Mouse (Mus musculus): ENCODE results near the gene Asah2. TPM values are rescaled to one million over a fixed set of nuclear protein-coding genes. Genes with fewer than 3 reads are reported as not detected.
A peak's percentile ranks its signal among the peaks of the same experiment; 100 is the strongest.
"Not testable (repeated sequence)": the region's sequence is repeated elsewhere in the genome, so short reads cannot be mapped to it uniquely, and the experiment has no call there.

Asah2 gene
- polyA plus RNA-seq (2015; fragmentation: Nextera tagmentation; extraction: Ambion mirVana): 2.4 TPM in 2 replicates

GRCm38 (mm10) chr19:32107771-32108306, at the start of gene Asah2:
Asah2 (minus strand) TSS chr19:32108211.
- peaks cover 22% of the 10 kb centered on the region for H3K4me1 ChIP-seq (replicated peaks)
- H3K27me3 ChIP-seq: no peaks in the 10 kb centered on the region
- peak; percentile 90 for ATAC-seq (replicated peaks; ENCODE audit: insufficient number of reproducible peaks, insufficient read depth, low FRiP score, low read depth)
- H3K9me3 ChIP-seq (replicated peaks): no peaks in the 10 kb centered on the region
- 0% methylated on average over 28 of the region's 28 CpGs for WGBS
- peak within 1 kb of the TSS; percentile 87 for H3K9ac ChIP-seq
- H3K4me3 ChIP-seq: peak within 1 kb of the TSS; percentile 71
- peak within 1 kb of the TSS; percentile 59 for H3K4me2 ChIP-seq
- no peaks in the 10 kb centered on the region for H3K36me3 ChIP-seq
- peak within 1 kb of the TSS; percentile 98 for H3K27ac ChIP-seq

- 61% methylated on average over 6 of the region's 6 CpGs for WGBS
- no peaks in the 10 kb centered on the region for H3K9me3 ChIP-seq (replicated peaks)
- ATAC-seq (replicated peaks; ENCODE audit: insufficient number of reproducible peaks, insufficient read depth, low FRiP score, low read depth): 0 out of 2 replicates have a peak, but pooled peaks have one; percentile 31
- H3K27ac ChIP-seq: no peak overlapping the region
- no peak overlapping the region for H3K9ac ChIP-seq
- peaks cover 18% of the 10 kb centered on the region for H3K36me3 ChIP-seq
- H3K4me1 ChIP-seq (replicated peaks): peaks cover 6% of the 10 kb centered on the region
- no peak overlapping the region for H3K4me3 ChIP-seq
- H3K4me2 ChIP-seq: no peak overlapping the region
- no peaks in the 10 kb centered on the region for H3K27me3 ChIP-seq
Measured at GRCm38 (mm10) chr19:32157045-32157444, 49.0 kb upstream of the Asah2 start.

DNA sequence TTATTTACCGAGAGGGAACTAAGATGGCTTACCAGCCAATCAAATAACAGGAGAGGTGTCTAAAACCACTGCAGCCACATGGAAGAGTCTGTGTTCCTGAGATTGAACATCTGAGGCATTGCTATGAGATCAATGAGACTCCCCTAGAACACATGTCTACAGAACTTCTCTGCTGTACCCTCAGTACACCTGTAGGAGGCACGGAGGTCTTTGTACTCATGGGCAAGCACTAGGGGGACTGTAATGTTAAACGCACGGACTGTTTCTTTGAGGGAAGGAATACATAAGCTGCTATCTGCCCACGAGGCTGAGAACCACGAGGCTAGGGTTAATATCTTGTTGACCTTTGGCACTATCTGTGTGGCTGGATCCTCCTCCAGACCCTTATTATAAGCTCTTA, 44.5 kb upstream of the Asah2 start:
- Histone ChIP-seq H3K4me3 (no peak overlapping the region), H3K36me3 (no peaks in the 10 kb centered on the region), H3K27me3 (no peaks in the 10 kb centered on the region), H3K9me3 (replicated peaks) (no peaks in the 10 kb centered on the region), H3K9ac (no peak overlapping the region), H3K4me2 (no peak overlapping the region), H3K27ac (no peak overlapping the region), H3K4me1 (replicated peaks) (peaks cover 6% of the 10 kb centered on the region)
- ATAC-seq (replicated peaks; ENCODE audit: insufficient number of reproducible peaks, insufficient read depth, low FRiP score, low read depth): no peak
- 71% methylated on average over 6 of the region's 6 CpGs for WGBS

- no peak for ATAC-seq (replicated peaks; ENCODE audit: insufficient number of reproducible peaks, insufficient read depth, low FRiP score, low read depth)
Measured at GRCm38 (mm10) chr19:32148710-32149109, 40.7 kb upstream of the Asah2 start.

GRCm38 (mm10) chr19:32142383-32142782, 34.4 kb upstream of the Asah2 start:
- Histone ChIP-seq H3K27me3 (no peaks in the 10 kb centered on the region), H3K4me1 (replicated peaks) (peaks cover 24% of the 10 kb centered on the region), H3K27ac (no peak overlapping the region), H3K36me3 (no peaks in the 10 kb centered on the region), H3K4me3 (no peak overlapping the region), H3K9ac (no peak overlapping the region), H3K9me3 (replicated peaks) (no peaks in the 10 kb centered on the region), H3K4me2 (no peak overlapping the region)
- 81% methylated on average over 6 of the region's 6 CpGs for WGBS
- ATAC-seq (replicated peaks; ENCODE audit: insufficient number of reproducible peaks, insufficient read depth, low FRiP score, low read depth): no peak

More at GRCm38 (mm10) chr19:32148710-32149109, 40.7 kb upstream of the Asah2 start:
- H3K36me3 ChIP-seq: no peaks in the 10 kb centered on the region
- H3K4me1 ChIP-seq (replicated peaks): no peaks in the 10 kb centered on the region
- no peak overlapping the region for H3K4me3 ChIP-seq
- H3K4me2 ChIP-seq: no peak overlapping the region
- H3K27ac ChIP-seq: no peak overlapping the region
- H3K9ac ChIP-seq: no peak overlapping the region
- no peaks in the 10 kb centered on the region for H3K27me3 ChIP-seq
- no peaks in the 10 kb centered on the region for H3K9me3 ChIP-seq (replicated peaks)
- WGBS: 81% methylated on average over 5 of the region's 5 CpGs

DNA sequence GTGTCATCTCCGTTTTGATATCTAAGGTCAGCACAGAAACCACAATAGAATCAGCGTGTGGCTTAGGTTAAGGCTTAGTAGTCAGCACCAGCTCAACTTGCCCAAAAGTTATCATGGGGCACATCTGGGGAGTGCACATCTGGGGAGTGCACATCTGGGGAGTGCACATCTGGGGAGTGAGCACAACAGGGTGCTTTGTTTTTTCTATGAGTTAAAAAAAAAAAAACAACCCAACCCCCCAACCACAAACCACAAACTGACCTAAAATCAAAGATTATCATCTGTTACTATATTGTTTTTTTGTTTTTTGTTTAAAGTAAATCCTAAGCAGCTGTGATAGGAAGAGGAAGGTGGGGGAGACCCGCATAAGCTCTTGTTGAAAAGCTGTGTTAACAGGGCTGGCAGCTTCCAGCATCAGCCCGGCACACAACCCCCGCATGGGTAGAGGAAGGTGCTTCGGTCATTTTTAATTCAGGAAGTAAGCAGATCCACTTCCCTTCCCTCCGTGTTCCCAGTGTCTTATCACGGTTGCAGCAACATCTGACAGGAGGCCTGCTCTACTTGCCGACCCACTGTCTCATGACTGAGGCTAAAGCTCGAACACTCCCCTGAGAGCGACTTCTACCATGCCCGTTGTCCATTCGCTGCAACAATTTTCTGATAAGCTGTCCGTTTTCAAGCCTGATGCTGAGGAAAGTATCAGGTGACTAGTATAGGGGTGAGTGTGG, 30.5 kb upstream of the Asah2 start:
- no peak for ATAC-seq (replicated peaks; ENCODE audit: insufficient number of reproducible peaks, insufficient read depth, low FRiP score, low read depth)
- peak overlapping the region; percentile 38 for H3K27ac ChIP-seq

DNA sequence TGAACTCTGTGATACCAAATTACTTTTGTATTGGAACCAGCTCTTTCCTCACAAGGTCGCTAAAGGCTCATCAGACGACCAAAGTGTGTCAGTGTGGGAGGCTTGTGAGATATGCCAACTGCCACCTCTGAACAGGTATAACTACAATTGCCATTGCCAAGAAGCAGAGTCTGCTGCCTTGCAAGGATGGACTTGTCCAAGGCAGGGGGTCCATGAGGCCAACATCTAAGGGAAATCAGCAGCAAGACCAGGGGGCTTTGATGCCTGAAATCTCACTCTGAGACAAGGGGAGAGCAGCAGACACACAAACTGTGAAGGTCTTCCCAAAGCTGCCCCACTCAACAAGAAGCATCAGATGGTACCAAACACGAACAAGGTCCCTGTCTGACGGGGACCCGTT, 29.9 kb upstream of the Asah2 start:
- no peak overlapping the region for H3K4me3 ChIP-seq
- H3K27me3 ChIP-seq: no peaks in the 10 kb centered on the region
- no peak overlapping the region for H3K9ac ChIP-seq
- no peaks in the 10 kb centered on the region for H3K36me3 ChIP-seq
- peak overlapping the region; percentile 38 for H3K27ac ChIP-seq
- 76% methylated on average over 5 of the region's 5 CpGs for WGBS
- no peak for ATAC-seq (replicated peaks; ENCODE audit: insufficient number of reproducible peaks, insufficient read depth, low FRiP score, low read depth)
- no peaks in the 10 kb centered on the region for H3K9me3 ChIP-seq (replicated peaks)
- no peak overlapping the region for H3K4me2 ChIP-seq
- H3K4me1 ChIP-seq (replicated peaks): peaks cover 37% of the 10 kb centered on the region

More for the DNA sequence above, 30.5 kb upstream of the Asah2 start:
- peaks cover 37% of the 10 kb centered on the region for H3K4me1 ChIP-seq (replicated peaks)
- no peaks in the 10 kb centered on the region for H3K36me3 ChIP-seq
- 29% methylated on average over 14 of the region's 14 CpGs for WGBS
- H3K4me2 ChIP-seq: no peak overlapping the region; the same call in 1 of the 2 replicates
- no peaks in the 10 kb centered on the region for H3K27me3 ChIP-seq
- H3K9ac ChIP-seq: no peak overlapping the region
- H3K4me3 ChIP-seq: no peak overlapping the region
- no peaks in the 10 kb centered on the region for H3K9me3 ChIP-seq (replicated peaks)

GRCm38 (mm10) chr19:32136888-32137625, 29.0 kb upstream of the Asah2 start:
- WGBS: 26% methylated on average over 4 of the region's 4 CpGs
- H3K4me3 ChIP-seq: no peak overlapping the region
- H3K27ac ChIP-seq: peak overlapping the region; percentile 37
- H3K9me3 ChIP-seq (replicated peaks): no peaks in the 10 kb centered on the region
- no peak overlapping the region for H3K4me2 ChIP-seq
- no peaks in the 10 kb centered on the region for H3K36me3 ChIP-seq
- H3K4me1 ChIP-seq (replicated peaks): peaks cover 37% of the 10 kb centered on the region
- H3K27me3 ChIP-seq: no peaks in the 10 kb centered on the region
- peak; percentile 85 for ATAC-seq (replicated peaks; ENCODE audit: insufficient number of reproducible peaks, insufficient read depth, low FRiP score, low read depth)
- H3K9ac ChIP-seq: no peak overlapping the region

DNA sequence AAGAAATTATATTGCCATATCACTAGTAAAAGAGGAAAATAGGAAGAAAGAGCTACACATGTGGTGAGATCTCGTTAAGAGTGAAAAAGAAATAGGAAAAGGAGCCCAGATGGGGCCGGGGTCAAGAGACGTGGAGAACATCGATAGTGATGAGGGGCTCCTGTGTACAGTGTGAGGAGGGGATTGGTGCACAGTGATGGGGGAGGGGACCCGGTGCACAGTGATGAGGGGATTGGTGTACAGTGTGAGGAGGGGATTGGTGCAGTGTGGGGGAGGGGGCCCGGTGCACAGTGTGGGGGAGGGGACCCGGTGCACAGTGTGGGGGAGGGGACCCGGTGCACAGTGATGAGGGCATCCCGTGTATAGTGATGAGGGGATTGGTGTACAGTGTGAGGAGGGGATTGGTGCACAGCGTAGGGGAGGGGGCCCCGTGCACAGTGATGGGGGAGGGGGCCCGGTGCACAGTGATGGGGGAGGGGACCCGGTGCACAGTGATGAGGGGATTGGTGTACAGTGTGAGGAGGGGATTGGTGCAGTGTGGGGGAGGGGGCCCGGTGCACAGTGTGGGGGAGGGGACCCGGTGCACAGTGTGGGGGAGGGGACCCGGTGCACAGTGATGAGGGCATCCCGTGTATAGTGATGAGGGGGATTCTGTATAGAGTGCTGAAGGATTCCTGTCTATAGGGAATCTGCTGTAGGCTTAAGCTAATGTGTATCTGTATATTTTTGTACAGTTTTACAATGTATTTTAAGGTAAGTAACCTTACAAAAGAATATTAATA, 23.9 kb upstream of the Asah2 start:
- 88% methylated on average over 13 of the region's 17 CpGs for WGBS
- H3K9ac ChIP-seq; H3K4me1 ChIP-seq (replicated peaks); H3K9me3 ChIP-seq (replicated peaks); H3K27ac ChIP-seq; H3K27me3 ChIP-seq; H3K36me3 ChIP-seq; H3K4me3 ChIP-seq; ATAC-seq (replicated peaks; ENCODE audit: insufficient number of reproducible peaks, insufficient read depth, low FRiP score, low read depth); H3K4me2 ChIP-seq: not testable (repeated sequence)

- Histone ChIP-seq H3K4me3 (no peak overlapping the region), H3K9ac (no peak overlapping the region), H3K9me3 (replicated peaks) (no peaks in the 10 kb centered on the region), H3K36me3 (0 out of 2 replicates have a peak, but pooled peaks cover 3% of the 10 kb centered on the region), H3K27ac (no peak overlapping the region), H3K4me1 (replicated peaks) (no peaks in the 10 kb centered on the region), H3K27me3 (no peaks in the 10 kb centered on the region), H3K4me2 (no peak overlapping the region)
- no peak for ATAC-seq (replicated peaks; ENCODE audit: insufficient number of reproducible peaks, insufficient read depth, low FRiP score, low read depth)
- 75% methylated on average over 8 of the region's 8 CpGs for WGBS
Measured at GRCm38 (mm10) chr19:32129281-32129680, 21.3 kb upstream of the Asah2 start.

Measured in heart, embryonic 15.5 days (tissue).